Mouse (Mus musculus): ENCODE results near the gene Diaph2. TPM values are rescaled to one million over a fixed set of nuclear protein-coding genes. Genes with fewer than 3 reads are reported as not detected.

Gene Diaph2
- 4.4 and 5.0 TPM in 2 replicates for polyA plus RNA-seq (2016; fragmentation: Nextera tagmentation; extraction: Ambion mirVana)

GRCm38 (mm10) chrX:129749571-129750061 lies at the start of gene Diaph2:
TSS of gene Diaph2 (plus strand) at chrX:129749742.
- 14% methylated on average over 48 of the region's 49 CpGs for WGBS
- Histone ChIP-seq H3K4me1 (no peaks in the 10 kb centered on the region), H3K9me3 (no peaks in the 10 kb centered on the region), H3K4me3 (peak within 1 kb of the TSS; percentile 64), H3K27ac (peak within 1 kb of the TSS; percentile 74), H3K27me3 (ENCODE audit: insufficient read depth, poor library complexity, severe bottlenecking) (no peaks in the 10 kb centered on the region), H3K36me3 (no peaks in the 10 kb centered on the region)
- DNase-seq (ENCODE audit: low spot score) = peak; percentile 87

GRCm38 (mm10) chrX:129701634-129702312 lies 47.8 kb upstream of the Diaph2 start:
- 47% methylated on average over 6 of the region's 6 CpGs for WGBS
- Histone ChIP-seq H3K4me1 (no peaks in the 10 kb centered on the region), H3K4me3 (no peak overlapping the region), H3K36me3 (no peaks in the 10 kb centered on the region), H3K9me3 (no peaks in the 10 kb centered on the region), H3K27ac (no peak overlapping the region), H3K27me3 (ENCODE audit: insufficient read depth, poor library complexity, severe bottlenecking) (no peaks in the 10 kb centered on the region)
- no peak for DNase-seq (ENCODE audit: low spot score)

- Histone ChIP-seq H3K4me3 (no peak overlapping the region), H3K9me3 (no peaks in the 10 kb centered on the region), H3K4me1 (no peaks in the 10 kb centered on the region), H3K27me3 (ENCODE audit: insufficient read depth, poor library complexity, severe bottlenecking) (no peaks in the 10 kb centered on the region), H3K27ac (no peak overlapping the region), H3K36me3 (no peaks in the 10 kb centered on the region)
- WGBS = 72% methylated on average over 2 of the region's 2 CpGs
- no peak for DNase-seq (ENCODE audit: low spot score)
These were observed 39.9 kb upstream of the Diaph2 start for GRCm38 (mm10) chrX:129709656-129710055.

GRCm38 (mm10) chrX:129728717-129729220 lies 20.8 kb upstream of the Diaph2 start:
- H3K4me3 ChIP-seq = no peak overlapping the region
- 32% methylated on average over 2 of the region's 2 CpGs for WGBS
- no peaks in the 10 kb centered on the region for H3K9me3 ChIP-seq
- no peaks in the 10 kb centered on the region for H3K4me1 ChIP-seq
- H3K36me3 ChIP-seq = no peaks in the 10 kb centered on the region
- DNase-seq (ENCODE audit: low spot score) = no peak
- H3K27ac ChIP-seq = no peak overlapping the region
- no peaks in the 10 kb centered on the region for H3K27me3 ChIP-seq (ENCODE audit: insufficient read depth, poor library complexity, severe bottlenecking)

GRCm38 (mm10) chrX:129736562-129736961 lies 13.0 kb upstream of the Diaph2 start:
- H3K36me3 ChIP-seq = no peaks in the 10 kb centered on the region
- no peaks in the 10 kb centered on the region for H3K27me3 ChIP-seq (ENCODE audit: insufficient read depth, poor library complexity, severe bottlenecking)
- H3K9me3 ChIP-seq = no peaks in the 10 kb centered on the region
- WGBS = 28% methylated on average over 1 of the region's 1 CpGs
- H3K27ac ChIP-seq = no peak overlapping the region
- H3K4me3 ChIP-seq = no peak overlapping the region
- no peak for DNase-seq (ENCODE audit: low spot score)
- H3K4me1 ChIP-seq = no peaks in the 10 kb centered on the region

- H3K4me3 ChIP-seq = no peak overlapping the region
- DNase-seq (ENCODE audit: low spot score) = no peak
- no peaks in the 10 kb centered on the region for H3K36me3 ChIP-seq
- no peaks in the 10 kb centered on the region for H3K27me3 ChIP-seq (ENCODE audit: insufficient read depth, poor library complexity, severe bottlenecking)
- H3K4me1 ChIP-seq = no peaks in the 10 kb centered on the region
- no peaks in the 10 kb centered on the region for H3K9me3 ChIP-seq
- H3K27ac ChIP-seq = no peak overlapping the region
These were observed 10.3 kb upstream of the Diaph2 start for GRCm38 (mm10) chrX:129739226-129739625.

- no peak overlapping the region for H3K27ac ChIP-seq
- 71% methylated on average over 3 of the region's 3 CpGs for WGBS
These were observed 6.6 kb upstream of the Diaph2 start for GRCm38 (mm10) chrX:129742981-129743380.

GRCm38 (mm10) chrX:129745976-129746375 lies 3.6 kb upstream of the Diaph2 start:
- no peaks in the 10 kb centered on the region for H3K27me3 ChIP-seq (ENCODE audit: insufficient read depth, poor library complexity, severe bottlenecking)
- no peak for DNase-seq (ENCODE audit: low spot score)
- H3K27ac ChIP-seq = no peak overlapping the region
- H3K36me3 ChIP-seq = no peaks in the 10 kb centered on the region
- no peak overlapping the region for H3K4me3 ChIP-seq
- H3K4me1 ChIP-seq = no peaks in the 10 kb centered on the region
- no peaks in the 10 kb centered on the region for H3K9me3 ChIP-seq
- 62% methylated on average over 3 of the region's 3 CpGs for WGBS

More at GRCm38 (mm10) chrX:129742981-129743380, 6.6 kb upstream of the Diaph2 start:
- Histone ChIP-seq H3K4me1 (no peaks in the 10 kb centered on the region), H3K36me3 (no peaks in the 10 kb centered on the region), H3K4me3 (no peak overlapping the region), H3K27me3 (ENCODE audit: insufficient read depth, poor library complexity, severe bottlenecking) (no peaks in the 10 kb centered on the region), H3K9me3 (no peaks in the 10 kb centered on the region)
- no peak for DNase-seq (ENCODE audit: low spot score)

- Histone ChIP-seq H3K36me3 (no peaks in the 10 kb centered on the region), H3K4me1 (no peaks in the 10 kb centered on the region), H3K4me3 (peak overlapping the region; percentile 64), H3K27me3 (ENCODE audit: insufficient read depth, poor library complexity, severe bottlenecking) (no peaks in the 10 kb centered on the region), H3K27ac (peak overlapping the region; percentile 74; the same call in 1 of the 2 replicates), H3K9me3 (no peaks in the 10 kb centered on the region)
- 33% methylated on average over 1 of the region's 1 CpGs for WGBS
- no peak for DNase-seq (ENCODE audit: low spot score)
These were observed 440 bp upstream of the Diaph2 start for GRCm38 (mm10) chrX:129749102-129749501.

- H3K9me3 ChIP-seq = no peaks in the 10 kb centered on the region
- no peaks in the 10 kb centered on the region for H3K36me3 ChIP-seq
- no peak for DNase-seq (ENCODE audit: low spot score)
- H3K27ac ChIP-seq = peak overlapping the region; percentile 74
- H3K4me3 ChIP-seq = peak overlapping the region; percentile 64
- H3K4me1 ChIP-seq = no peaks in the 10 kb centered on the region
- no peaks in the 10 kb centered on the region for H3K27me3 ChIP-seq (ENCODE audit: insufficient read depth, poor library complexity, severe bottlenecking)
- WGBS = 12% methylated on average over 31 of the region's 31 CpGs
These were observed 590 bp downstream of the Diaph2 start for GRCm38 (mm10) chrX:129750094-129750569.

GRCm38 (mm10) chrX:129750606-129751005 lies 1.1 kb downstream of the Diaph2 start:
- peak overlapping the region; percentile 74; the same call in 1 of the 2 replicates for H3K27ac ChIP-seq
- peak overlapping the region; percentile 64 for H3K4me3 ChIP-seq
- no peak for DNase-seq (ENCODE audit: low spot score)
- H3K27me3 ChIP-seq (ENCODE audit: insufficient read depth, poor library complexity, severe bottlenecking) = no peaks in the 10 kb centered on the region
- no peaks in the 10 kb centered on the region for H3K36me3 ChIP-seq
- H3K9me3 ChIP-seq = no peaks in the 10 kb centered on the region
- no peaks in the 10 kb centered on the region for H3K4me1 ChIP-seq
- WGBS = 8% methylated on average over 6 of the region's 6 CpGs

GRCm38 (mm10) chrX:129756606-129757005 lies 7.1 kb downstream of the Diaph2 start:
- Histone ChIP-seq H3K4me1 (no peaks in the 10 kb centered on the region), H3K27ac (no peak overlapping the region), H3K27me3 (ENCODE audit: insufficient read depth, poor library complexity, severe bottlenecking) (no peaks in the 10 kb centered on the region), H3K4me3 (no peak overlapping the region), H3K9me3 (no peaks in the 10 kb centered on the region), H3K36me3 (no peaks in the 10 kb centered on the region)
- no peak for DNase-seq (ENCODE audit: low spot score)

GRCm38 (mm10) chrX:129762649-129763048 lies 13.1 kb downstream of the Diaph2 start:
- no peaks in the 10 kb centered on the region for H3K9me3 ChIP-seq
- no peaks in the 10 kb centered on the region for H3K36me3 ChIP-seq
- no peak overlapping the region for H3K27ac ChIP-seq
- WGBS = 76% methylated on average over 2 of the region's 2 CpGs
- DNase-seq (ENCODE audit: low spot score) = no peak
- H3K4me3 ChIP-seq = no peak overlapping the region
- no peaks in the 10 kb centered on the region for H3K27me3 ChIP-seq (ENCODE audit: insufficient read depth, poor library complexity, severe bottlenecking)
- no peaks in the 10 kb centered on the region for H3K4me1 ChIP-seq

All from heart, embryonic 10.5 days (tissue).